Mouse (Mus musculus) embryonic facial prominence, embryonic 13.5 days (tissue): ENCODE measurements around the gene Traf3ip2. TPM values are rescaled to one million over a fixed set of nuclear protein-coding genes. Genes with fewer than 3 reads are reported as not detected.

ENCODE experiments used
- ATAC-seq: fragments of 200-750 bp; cut with Nextera tagmentation; 2 replicates; pipeline ENCODE4 v1.8.0; 2017; ENCODE audit warnings: low read depth; ENCODE audit not compliant: insufficient number of reproducible peaks, insufficient read depth, low FRiP score, low TSS enrichment
- H3K27ac ChIP-seq: fragments of 300-500 bp; sonication (generic); 2 replicates; pipeline ENCODE4 v1.5.1; 2015; ENCODE audit warnings: moderate library complexity, mild to moderate bottlenecking, inconsistent platforms
- H3K27me3 ChIP-seq: fragments of 300-500 bp; sonication (generic); 2 replicates; pipeline ENCODE4 v1.6.1; 2015; ENCODE audit warnings: mild to moderate bottlenecking, inconsistent platforms
- H3K36me3 ChIP-seq: fragments of 300-500 bp; sonication (generic); 2 replicates; pipeline ENCODE4 v1.6.1; 2015; ENCODE audit warnings: mild to moderate bottlenecking, inconsistent platforms
- H3K4me1 ChIP-seq: fragments of 300-500 bp; sonication (generic); 2 replicates; pipeline ENCODE4 v1.6.1; 2015; ENCODE audit warnings: inconsistent platforms
- H3K4me2 ChIP-seq: fragments of 300-500 bp; sonication (generic); 2 replicates; pipeline ENCODE4 v1.6.1; 2015; ENCODE audit warnings: moderate library complexity, mild to moderate bottlenecking, inconsistent platforms
- H3K4me3 ChIP-seq: fragments of 300-500 bp; sonication (generic); 2 replicates; pipeline ENCODE4 v1.5.1; 2015; ENCODE audit warnings: mild to moderate bottlenecking, inconsistent platforms
- H3K9ac ChIP-seq: fragments of 300-500 bp; sonication (generic); 2 replicates; pipeline ENCODE4 v1.6.1; 2015; ENCODE audit warnings: mild to moderate bottlenecking, inconsistent platforms
- H3K9me3 ChIP-seq: fragments of 300-500 bp; sonication (generic); 2 replicates; pipeline ENCODE4 v1.6.1; 2016; ENCODE audit warnings: inconsistent platforms
- WGBS: fragments of 180-500 bp; shearing (Covaris S2); methylation state at CpG from one replicate; pipeline ENCODE4 v1.1.7; 2015; ENCODE audit warnings: mixed read lengths; 5-methylcytosine and 5-hydroxymethylcytosine counted together
- polyA plus RNA-seq: library from polyadenylated mRNA; unstranded; fragments of >200 nt; fragmentation: Nextera tagmentation; extraction: Ambion mirVana; gene quantifications from 2 replicates; pipeline ENCODE4 v1.2.1, GENCODE M21; 2015

Gene Traf3ip2
- polyA plus RNA-seq, 1 experiment from 2014 or later: 18.1 TPM

DNA sequence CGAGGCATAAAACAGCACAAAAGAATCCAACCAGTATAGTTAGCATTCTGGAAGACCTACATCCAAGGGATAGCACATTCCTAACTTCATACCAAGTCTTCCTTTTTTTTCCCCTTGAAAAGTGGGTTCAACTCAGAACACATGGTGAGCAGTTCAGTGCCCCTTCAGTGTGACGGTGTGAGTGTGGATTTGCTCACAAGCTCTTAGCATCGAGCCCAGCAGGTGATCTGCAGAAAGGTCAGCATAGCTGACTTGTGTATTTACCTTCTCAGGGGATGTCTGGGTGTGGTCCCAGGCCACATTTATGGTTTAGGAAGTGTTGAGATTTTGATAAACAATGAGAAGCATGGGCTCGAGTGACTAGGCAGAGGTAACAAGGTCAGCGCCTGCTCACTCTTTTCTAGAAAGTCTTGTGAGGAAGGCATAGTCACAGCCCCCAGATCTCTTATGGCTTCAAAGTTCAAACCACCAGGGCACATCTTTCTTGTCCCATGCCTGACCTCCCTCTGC is 46.2 kb downstream of the Traf3ip2 start:
- H3K4me2 ChIP-seq: peak overlapping the region; percentile 4
- no peaks in the 10 kb centered on the region for H3K27me3 ChIP-seq
- 22% methylated on average over 5 of the region's 5 CpGs for WGBS
- H3K4me1 ChIP-seq: peaks cover 52% of the 10 kb centered on the region
- H3K4me3 ChIP-seq: no peak overlapping the region
- no peaks in the 10 kb centered on the region; the same call in 1 of the 2 replicates for H3K36me3 ChIP-seq
- H3K27ac ChIP-seq: peak overlapping the region; percentile 82
- no peak overlapping the region for H3K9ac ChIP-seq
- ATAC-seq: peak; percentile 28; the same call in 1 of the 2 replicates
- no peaks in the 10 kb centered on the region for H3K9me3 ChIP-seq

GRCm38 (mm10) chr10:39659411-39660268 is 46.9 kb downstream of the Traf3ip2 start:
- ATAC-seq: peak; percentile 74
- H3K9ac ChIP-seq: no peak overlapping the region
- no peaks in the 10 kb centered on the region for H3K9me3 ChIP-seq
- no peaks in the 10 kb centered on the region for H3K27me3 ChIP-seq
- 3% methylated on average over 11 of the region's 11 CpGs for WGBS
- H3K4me1 ChIP-seq: peaks cover 49% of the 10 kb centered on the region
- peak overlapping the region; percentile 82 for H3K27ac ChIP-seq
- H3K36me3 ChIP-seq: no peaks in the 10 kb centered on the region
- H3K4me3 ChIP-seq: no peak overlapping the region
- peak overlapping the region; percentile 4 for H3K4me2 ChIP-seq

- Histone ChIP-seq H3K36me3 (no peaks in the 10 kb centered on the region), H3K27me3 (no peaks in the 10 kb centered on the region), H3K9me3 (no peaks in the 10 kb centered on the region), H3K4me1 (peaks cover 54% of the 10 kb centered on the region), H3K4me3 (no peak overlapping the region), H3K9ac (no peak overlapping the region), H3K27ac (peak overlapping the region; percentile 82), H3K4me2 (no peak overlapping the region; the same call in 1 of the 2 replicates)
- WGBS: 41% methylated on average over 3 of the region's 3 CpGs
- ATAC-seq: no peak
Observed at GRCm38 (mm10) chr10:39660269-39660655, 47.5 kb downstream of the Traf3ip2 start.

GRCm38 (mm10) chr10:39660698-39661097 is 48.0 kb downstream of the Traf3ip2 start:
- H3K4me3 ChIP-seq: no peak overlapping the region
- WGBS: 49% methylated on average over 5 of the region's 5 CpGs
- no peaks in the 10 kb centered on the region for H3K36me3 ChIP-seq
- H3K4me2 ChIP-seq: no peak overlapping the region
- H3K9ac ChIP-seq: no peak overlapping the region
- H3K4me1 ChIP-seq: peaks cover 54% of the 10 kb centered on the region
- H3K27me3 ChIP-seq: no peaks in the 10 kb centered on the region
- H3K9me3 ChIP-seq: no peaks in the 10 kb centered on the region
- peak overlapping the region; percentile 82 for H3K27ac ChIP-seq
- ATAC-seq: no peak

GRCm38 (mm10) chr10:39665071-39665502 is 52.4 kb downstream of the Traf3ip2 start:
- Histone ChIP-seq H3K4me1 (peaks cover 33% of the 10 kb centered on the region), H3K4me2 (no peak overlapping the region), H3K27me3 (no peaks in the 10 kb centered on the region), H3K36me3 (0 out of 2 replicates have a peak, but pooled peaks cover 7% of the 10 kb centered on the region), H3K4me3 (no peak overlapping the region), H3K27ac (no peak overlapping the region), H3K9me3 (no peaks in the 10 kb centered on the region), H3K9ac (no peak overlapping the region)
- WGBS: 69% methylated on average over 4 of the region's 4 CpGs
- ATAC-seq: no peak

DNA sequence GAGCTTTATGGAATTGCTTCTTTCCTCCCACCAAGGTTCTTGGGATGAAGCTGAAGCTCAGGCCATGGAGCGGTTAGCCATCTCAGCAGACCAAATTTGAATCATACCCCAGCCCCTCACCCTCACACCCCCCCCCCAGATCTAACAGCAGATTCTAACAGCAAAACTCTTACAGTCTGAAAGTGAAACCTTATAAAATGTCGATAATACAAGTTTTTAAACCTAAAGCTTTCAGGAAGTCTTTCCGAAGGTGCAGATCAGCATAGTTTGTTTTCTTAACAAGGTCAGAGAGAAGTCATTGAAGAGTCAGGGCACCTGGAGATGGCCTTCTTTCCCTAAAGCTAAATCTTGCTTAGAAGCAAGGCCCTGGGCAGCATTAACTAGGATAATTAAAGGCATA is 53.3 kb downstream of the Traf3ip2 start:
- peaks cover 13% of the 10 kb centered on the region; the same call in 1 of the 2 replicates for H3K36me3 ChIP-seq
- peaks cover 23% of the 10 kb centered on the region for H3K4me1 ChIP-seq
- H3K27me3 ChIP-seq: no peaks in the 10 kb centered on the region
- H3K4me2 ChIP-seq: no peak overlapping the region
- no peak overlapping the region; the same call in 1 of the 2 replicates for H3K27ac ChIP-seq
- H3K4me3 ChIP-seq: no peak overlapping the region
- no peaks in the 10 kb centered on the region for H3K9me3 ChIP-seq
- ATAC-seq: no peak
- 32% methylated on average over 3 of the region's 3 CpGs for WGBS
- no peak overlapping the region for H3K9ac ChIP-seq

DNA sequence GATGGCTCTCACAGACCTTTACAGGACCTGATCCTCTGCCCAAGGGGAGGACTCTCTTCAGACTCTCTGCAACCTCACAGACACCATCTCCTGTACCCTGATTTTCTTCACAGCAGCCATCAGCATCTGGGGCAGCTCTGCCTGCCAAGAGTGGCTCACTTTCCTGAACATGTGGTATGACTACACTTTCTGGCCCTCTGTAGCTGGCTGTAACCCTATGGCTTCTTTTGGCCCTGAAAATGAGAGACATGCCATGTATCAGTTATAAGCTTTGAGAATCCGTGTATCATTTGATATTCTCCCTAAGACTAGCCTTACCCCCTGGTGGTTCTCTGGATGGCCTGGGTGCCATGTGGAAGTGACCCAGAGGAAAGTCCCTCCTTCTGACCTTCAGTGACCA is 58.7 kb downstream of the Traf3ip2 start:
- H3K27me3 ChIP-seq: no peaks in the 10 kb centered on the region
- WGBS: 72% methylated on average over 1 of the region's 1 CpGs
- ATAC-seq: no peak
- peaks cover 14% of the 10 kb centered on the region; the same call in 1 of the 2 replicates for H3K36me3 ChIP-seq
- H3K9me3 ChIP-seq: no peaks in the 10 kb centered on the region
- H3K9ac ChIP-seq: no peak overlapping the region
- H3K4me1 ChIP-seq: peaks cover 22% of the 10 kb centered on the region
- no peak overlapping the region for H3K27ac ChIP-seq
- H3K4me3 ChIP-seq: no peak overlapping the region
- H3K4me2 ChIP-seq: no peak overlapping the region

DNA sequence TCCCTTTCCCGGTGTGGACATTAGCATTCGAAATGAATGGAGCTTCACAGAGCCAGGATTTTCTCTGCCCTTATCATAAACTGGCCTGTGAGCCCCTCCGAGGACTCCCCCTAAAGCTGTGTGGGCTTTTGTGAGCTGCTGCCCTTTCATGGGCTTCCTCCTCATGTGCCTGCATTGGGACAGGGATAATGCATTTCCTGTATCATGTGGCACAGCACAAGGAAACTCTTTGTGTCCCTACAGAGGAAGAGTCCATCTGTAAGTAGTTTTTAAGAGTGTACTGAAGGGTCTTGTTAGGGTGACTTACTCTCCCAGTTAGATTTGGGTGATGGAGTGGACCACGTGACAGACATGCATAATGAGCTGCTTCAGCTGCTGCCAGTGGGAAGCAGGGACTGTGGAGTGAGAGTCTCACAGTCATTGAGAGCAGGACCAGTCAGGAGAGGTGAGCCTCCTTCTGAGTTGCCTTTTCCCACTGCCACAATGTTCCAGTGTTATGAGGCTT is 59.9 kb downstream of the Traf3ip2 start:
- Histone ChIP-seq H3K4me3 (no peak overlapping the region), H3K4me2 (no peak overlapping the region), H3K36me3 (peaks cover 18% of the 10 kb centered on the region; the same call in 1 of the 2 replicates), H3K4me1 (peaks cover 21% of the 10 kb centered on the region), H3K27me3 (no peaks in the 10 kb centered on the region), H3K9me3 (no peaks in the 10 kb centered on the region), H3K27ac (peak overlapping the region; percentile 35; the same call in 1 of the 2 replicates), H3K9ac (no peak overlapping the region)
- WGBS: 14% methylated on average over 4 of the region's 4 CpGs
- no peak for ATAC-seq

- WGBS: 18% methylated on average over 3 of the region's 3 CpGs
- Histone ChIP-seq H3K36me3 (peaks cover 18% of the 10 kb centered on the region; the same call in 1 of the 2 replicates), H3K27ac (peak overlapping the region; percentile 14; the same call in 1 of the 2 replicates), H3K4me3 (no peak overlapping the region), H3K4me2 (no peak overlapping the region), H3K27me3 (no peaks in the 10 kb centered on the region), H3K9ac (no peak overlapping the region), H3K9me3 (no peaks in the 10 kb centered on the region), H3K4me1 (peaks cover 21% of the 10 kb centered on the region)
- ATAC-seq: no peak
Observed at GRCm38 (mm10) chr10:39674106-39674505, 61.4 kb downstream of the Traf3ip2 start.

DNA sequence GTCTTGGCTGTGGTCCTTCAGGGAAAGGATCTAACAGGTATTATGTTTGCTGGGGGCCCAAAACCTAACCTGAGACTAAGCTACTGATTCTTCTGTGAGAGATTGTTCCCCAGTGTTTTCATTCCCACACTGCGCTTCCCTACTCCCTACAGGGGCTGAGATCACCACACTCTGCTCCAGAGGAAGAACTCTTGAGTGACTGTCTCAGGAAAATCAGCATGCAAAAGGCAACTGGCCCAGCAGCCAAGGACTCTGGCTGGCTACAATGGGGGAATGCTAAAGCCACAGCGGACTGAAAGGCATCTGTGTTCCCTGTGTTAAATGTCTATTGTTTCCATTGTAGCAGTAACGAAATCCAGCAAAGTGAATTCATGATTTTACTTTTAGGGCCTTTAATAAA is 62.0 kb downstream of the Traf3ip2 start:
- ATAC-seq: no peak
- peak overlapping the region; percentile 57; the same call in 1 of the 2 replicates for H3K27ac ChIP-seq
- 32% methylated on average over 3 of the region's 3 CpGs for WGBS
- no peaks in the 10 kb centered on the region for H3K9me3 ChIP-seq
- peaks cover 13% of the 10 kb centered on the region; the same call in 1 of the 2 replicates for H3K36me3 ChIP-seq
- peaks cover 21% of the 10 kb centered on the region for H3K4me1 ChIP-seq
- H3K27me3 ChIP-seq: no peaks in the 10 kb centered on the region
- no peak overlapping the region for H3K4me2 ChIP-seq
- H3K9ac ChIP-seq: peak overlapping the region; percentile 2; the same call in 1 of the 2 replicates
- no peak overlapping the region for H3K4me3 ChIP-seq

GRCm38 (mm10) chr10:39678199-39678791 is 65.6 kb downstream of the Traf3ip2 start:
- Histone ChIP-seq H3K9me3 (no peaks in the 10 kb centered on the region), H3K27me3 (no peaks in the 10 kb centered on the region), H3K36me3 (0 out of 2 replicates have a peak, but pooled peaks cover 5% of the 10 kb centered on the region), H3K9ac (no peak overlapping the region), H3K27ac (no peak overlapping the region), H3K4me2 (no peak overlapping the region), H3K4me3 (no peak overlapping the region), H3K4me1 (peaks cover 11% of the 10 kb centered on the region)
- 74% methylated on average over 4 of the region's 4 CpGs for WGBS
- ATAC-seq: no peak
